Mouse (Mus musculus): Measurements from ENCODE around the gene Ugt1a10.
"Not testable (repeated sequence)": the region's sequence is repeated elsewhere in the genome, so short reads cannot be mapped to it uniquely, and the experiment has no call there.

Gene Ugt1a10

GRCm38 (mm10) chr1:88145278-88145677, 90.1 kb downstream of the Ugt1a10 start:
- DNase-seq, result peak; percentile 33

GRCm38 (mm10) chr1:88150133-88150532, 94.9 kb downstream of the Ugt1a10 start:
- not testable (repeated sequence) for DNase-seq

- no peak for DNase-seq
Measured at GRCm38 (mm10) chr1:88158430-88158829, 103.2 kb downstream of the Ugt1a10 start.

GRCm38 (mm10) chr1:88165711-88166110, 110.5 kb downstream of the Ugt1a10 start, which contains the start of gene Ugt1a5:
Gene Ugt1a5, plus strand, starts transcription at chr1:88166012.
- no peak for DNase-seq

- not testable (repeated sequence) for DNase-seq
Measured at GRCm38 (mm10) chr1:88172190-88172589, 117.0 kb downstream of the Ugt1a10 start.

GRCm38 (mm10) chr1:88179657-88180056, 124.5 kb downstream of the Ugt1a10 start:
- peak; percentile 65 for DNase-seq

GRCm38 (mm10) chr1:88186325-88186935, 131.2 kb downstream of the Ugt1a10 start:
- DNase-seq, result no peak

GRCm38 (mm10) chr1:88192136-88192535, 136.9 kb downstream of the Ugt1a10 start:
- DNase-seq, result no peak

- peak; percentile 97 for DNase-seq
Measured at GRCm38 (mm10) chr1:88195687-88196086, 140.5 kb downstream of the Ugt1a10 start.

GRCm38 (mm10) chr1:88197443-88197842, 142.3 kb downstream of the Ugt1a10 start:
- peak; percentile 77 for DNase-seq

GRCm38 (mm10) chr1:88199996-88200395, 144.8 kb downstream of the Ugt1a10 start:
- DNase-seq, result no peak

- peak; percentile 62 for DNase-seq
Measured at GRCm38 (mm10) chr1:88200456-88200855, 145.3 kb downstream of the Ugt1a10 start, which contains the start of gene Ugt1a2. Gene Ugt1a2, plus strand, starts transcription at chr1:88200601.

GRCm38 (mm10) chr1:88205294-88205922, 150.2 kb downstream of the Ugt1a10 start, which contains the start of gene Dnajb3:
Gene Dnajb3, minus strand, starts transcription at chr1:88205782.
- DNase-seq, result peak; percentile 52

GRCm38 (mm10) chr1:88206843-88207479, 151.8 kb downstream of the Ugt1a10 start:
- DNase-seq, result no peak

GRCm38 (mm10) chr1:88211812-88212211, 156.6 kb downstream of the Ugt1a10 start, which contains the start of gene Ugt1a1:
Gene Ugt1a1, plus strand, starts transcription at chr1:88211959.
- peak; percentile 71 for DNase-seq

- no peak for DNase-seq
Measured at GRCm38 (mm10) chr1:88212341-88213045, 157.3 kb downstream of the Ugt1a10 start.

GRCm38 (mm10) chr1:88213061-88213460, 157.9 kb downstream of the Ugt1a10 start:
- DNase-seq, result no peak

GRCm38 (mm10) chr1:88213766-88214461, 158.7 kb downstream of the Ugt1a10 start:
- no peak for DNase-seq

- DNase-seq, result no peak
Measured at GRCm38 (mm10) chr1:88214462-88214952, 159.3 kb downstream of the Ugt1a10 start.

GRCm38 (mm10) chr1:88215466-88216380, 160.5 kb downstream of the Ugt1a10 start:
- DNase-seq, result no peak

GRCm38 (mm10) chr1:88216551-88216950, 161.4 kb downstream of the Ugt1a10 start:
- no peak for DNase-seq

Measured in kidney, adult 9 months (tissue).